Mouse (Mus musculus): ENCODE measurements around the gene Antxr1. TPM values are rescaled to one million over a fixed set of nuclear protein-coding genes. Genes with fewer than 3 reads are reported as not detected.

Antxr1 gene
- total and polyA plus RNA-seq, 3 experiments = 0.16 to 0.23 (median 0.21) TPM

DNA sequence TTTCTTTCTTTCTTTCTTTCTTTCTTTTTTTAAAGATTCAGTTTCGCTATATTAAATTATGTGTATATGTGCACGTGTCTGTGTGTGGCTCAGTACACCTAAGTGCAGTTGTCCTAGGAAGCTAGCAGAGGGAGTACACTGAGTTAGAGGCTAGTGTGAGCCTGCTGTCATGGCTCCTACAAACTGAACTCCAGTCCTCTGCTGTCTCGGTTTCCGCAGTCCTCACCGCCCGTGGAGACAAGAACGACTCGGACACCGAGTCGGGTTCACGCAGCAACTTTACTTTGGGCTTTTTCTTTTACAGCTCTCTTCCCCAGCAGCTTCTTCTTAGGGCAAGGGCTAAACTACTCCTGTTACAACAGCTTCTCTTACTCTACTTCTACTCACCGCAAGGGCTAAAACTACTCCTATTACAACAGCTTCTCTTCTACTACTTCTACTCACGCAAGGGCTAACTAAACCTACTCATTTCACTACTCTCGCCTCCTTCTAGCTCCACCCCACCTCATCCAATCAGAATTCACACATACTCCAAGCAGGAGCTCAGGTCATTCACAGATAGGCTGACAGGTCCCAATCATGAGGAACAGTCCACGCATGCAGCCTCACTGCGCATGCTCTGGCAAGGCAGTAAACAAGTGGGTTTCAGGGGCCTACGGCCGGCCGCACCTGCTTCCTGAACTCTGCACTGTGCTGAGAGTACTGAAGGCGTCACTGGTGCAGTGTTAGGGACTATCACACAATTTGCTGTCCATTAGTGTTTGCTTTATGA is 216.4 kb downstream of the Antxr1 start (continued):
- TF ChIP-seq MEF2A (IDR thresholded peaks at IDR 0.05; ENCODE audit: borderline replicate concordance, low read depth, low read length) (peak; percentile 35; the same call in 1 of the 2 replicates), ZKSCAN1 (IDR thresholded peaks at IDR 0.05; ENCODE audit: borderline replicate concordance, low read depth, low read length) (no peak), MYC (IDR thresholded peaks at IDR 0.05; ENCODE audit: low read depth, low read length) (no peak), SIN3A (IDR thresholded peaks at IDR 0.05; ENCODE audit: low read length) (peak; percentile 47; the same call in 1 of the 2 replicates), POLR2AphosphoS2 (IDR thresholded peaks at IDR 0.05; ENCODE audit: low read depth, low read length) (no peak), RCOR1 (conservative IDR thresholded peaks at IDR 0.05; ENCODE audit: low read depth, low read length) (no peak), JUN (IDR thresholded peaks at IDR 0.05; ENCODE audit: insufficient read depth, low read depth, low read length) (no peak; the same call in 1 of the 2 replicates), MAZ (IDR thresholded peaks at IDR 0.05; ENCODE audit: low read depth, low read length) (no peak), IRF4 (IDR thresholded peaks at IDR 0.05; ENCODE audit: low read depth, low read length) (peak; percentile 62), POLR2A (IDR thresholded peaks at IDR 0.05; ENCODE audit: low read depth, low read length) (peak; percentile 49), KAT2A (IDR thresholded peaks at IDR 0.05; ENCODE audit: insufficient replicate concordance, low read length) (no peak), HCFC1 (IDR thresholded peaks at IDR 0.05; ENCODE audit: low read depth, low read length) (no peak), CHD1 (IDR thresholded peaks at IDR 0.05; ENCODE audit: low read depth, low read length) (no peak), MAFK (IDR thresholded peaks at IDR 0.05; ENCODE audit: insufficient replicate concordance, low read length) (no peak), BHLHE40 (IDR thresholded peaks at IDR 0.05; ENCODE audit: low read depth, low read length) (peak; percentile 64), ZC3H11A (IDR thresholded peaks at IDR 0.05; ENCODE audit: low read depth, low read length) (no peak), EP300 (IDR thresholded peaks at IDR 0.05; ENCODE audit: low read length) (no peak)

DNA sequence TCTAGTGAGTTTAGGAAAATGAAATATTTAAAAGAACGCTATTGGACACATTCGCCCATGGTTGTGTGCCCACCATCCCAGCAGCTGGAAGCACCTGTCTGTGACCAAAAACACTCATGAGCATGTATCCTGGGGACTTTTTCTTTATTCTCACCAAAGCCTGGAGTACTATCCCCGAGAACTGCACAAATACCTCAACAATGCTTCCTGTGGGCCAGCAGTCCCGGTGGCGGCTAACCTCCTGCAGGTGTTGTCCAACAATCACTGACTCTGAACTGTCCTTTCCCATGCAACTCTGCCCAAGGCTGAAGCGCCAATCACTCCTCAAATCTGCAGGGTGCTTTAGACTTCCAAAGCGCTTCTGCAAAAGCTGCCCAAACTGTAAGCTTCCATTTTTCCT is 219.0 kb downstream of the Antxr1 start:
- H3K4me1 ChIP-seq (ENCODE audit: control insufficient read depth in 1 of 2, insufficient read depth in 2 of 2) = peaks cover 15 to 17% of the 10 kb centered on the region in 2 experiments
- no peak overlapping the region for H3K4me2 ChIP-seq (ENCODE audit: insufficient read depth, low read depth, poor library complexity, severe bottlenecking)
- dilution Hi-C loops (cut with MboI; ENCODE audit: extremely low pct_ligation_motif_present, extremely low pct_unique_long_range_greater_than_20kb, low sequenced_read_pairs) = no loop called here
- H3K9me3 ChIP-seq (replicated peaks; ENCODE audit: low read length) = peaks cover 3% of the 10 kb centered on the region
- H3K79me2 ChIP-seq (replicated peaks; ENCODE audit: control insufficient read depth, extremely low read depth, insufficient read depth, poor library complexity, severe bottlenecking) = no peaks in the 10 kb centered on the region
- TF ChIP-seq POLR2AphosphoS2 (IDR thresholded peaks at IDR 0.05; ENCODE audit: low read depth, low read length) = no peak
- no peak for TF ChIP-seq BHLHE40 (IDR thresholded peaks at IDR 0.05; ENCODE audit: low read depth, low read length)
- no peak for TF ChIP-seq E2F4 (IDR thresholded peaks at IDR 0.05; ENCODE audit: insufficient replicate concordance, low read depth, low read length)
- TF ChIP-seq NRF1 (IDR thresholded peaks at IDR 0.05; ENCODE audit: low read depth, low read length) = no peak
- TF ChIP-seq MXI1 (IDR thresholded peaks at IDR 0.05; ENCODE audit: low read depth, low read length) = no peak
- TF ChIP-seq CHD2 (IDR thresholded peaks at IDR 0.05; ENCODE audit: low read length) = no peak
- TF ChIP-seq ZNF384 (IDR thresholded peaks at IDR 0.05; ENCODE audit: low read depth, low read length) = no peak
- TF ChIP-seq CHD1 (IDR thresholded peaks at IDR 0.05; ENCODE audit: low read depth, low read length) = no peak
- TF ChIP-seq ZC3H11A (IDR thresholded peaks at IDR 0.05; ENCODE audit: low read depth, low read length) = no peak
- TF ChIP-seq SMC3 (IDR thresholded peaks at IDR 0.05; ENCODE audit: low read depth, low read length) = no peak
- TF ChIP-seq RCOR1 (conservative IDR thresholded peaks at IDR 0.05; ENCODE audit: low read depth, low read length) = no peak
- TF ChIP-seq CTCF (conservative IDR thresholded peaks at IDR 0.05 in 1 of 2, IDR thresholded peaks at IDR 0.05 in 1 of 2; ENCODE audit: low read depth in 2 of 2, low read length in 2 of 2) = no peak
- no peaks in the 10 kb centered on the region for H3K36me3 ChIP-seq (replicated peaks in 1 of 2; ENCODE audit: control insufficient read depth in 1 of 2, insufficient read depth in 1 of 2, low read length in 1 of 2)
- no peak overlapping the region for H3K9ac ChIP-seq (ENCODE audit: insufficient read depth, low read depth)
- no peak overlapping the region for H3K27ac ChIP-seq (ENCODE audit: insufficient read depth, low read depth)
- H3K4me3 ChIP-seq (replicated peaks in 1 of 3; ENCODE audit: low read depth in 2 of 3, low read length in 2 of 3, poor library complexity in 1 of 3) = no peak overlapping the region
- H3K27me3 ChIP-seq (replicated peaks) = no peaks in the 10 kb centered on the region
- DNase-seq (ENCODE audit: extremely low read depth) = no peak
- in situ Hi-C loops (cut with MboI; ENCODE audit: low pct_ligation_motif_present, low pct_unique_long_range_greater_than_20kb, low sequenced_read_pairs) = no loop called here
